ENCODE assay signal across 10 mouse cellular contexts in the genomic region with DNA sequence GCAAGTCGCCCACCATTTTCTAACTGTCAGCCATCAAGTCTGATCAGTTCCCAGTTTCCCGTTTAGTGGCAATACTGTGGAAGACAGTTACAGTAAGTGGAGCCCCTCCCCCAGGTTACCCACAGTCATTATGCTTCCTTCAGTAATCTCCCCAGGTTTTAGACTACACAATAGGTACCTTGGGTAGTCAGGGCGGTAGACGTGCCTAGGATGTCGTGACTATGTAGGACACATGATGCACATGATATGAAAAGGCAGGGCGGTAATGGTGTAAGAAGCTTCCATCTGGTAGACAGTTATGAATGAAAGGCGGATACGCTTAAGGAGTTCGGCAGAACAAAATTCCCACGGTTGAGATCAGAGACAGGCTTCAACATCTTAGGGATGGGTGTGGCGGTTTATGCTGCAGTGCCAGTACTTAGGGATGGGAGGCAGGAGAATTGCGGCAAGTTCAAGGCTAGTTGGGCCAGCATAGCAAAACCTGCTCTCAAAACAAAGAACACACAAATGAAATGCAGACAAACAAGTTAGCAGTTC. TPM values are rescaled to one million over a fixed set of nuclear protein-coding genes. Genes with fewer than 3 reads are reported as not detected.
DNase-seq lines count a peak whose midpoint lies in the region; ATAC-seq lines count a peak whose summit lies in the region.
"Had no signal": no experiment of that assay in that cellular context is flagged by ENCODE, and none has a peak within 500 bp of the region (broad histone marks: within the 10 kb centered on the region; RNA-seq: fewer than 3 reads in every experiment).

No protein-coding gene starts in this region.

- peaks cover 4 to 5% of the 10 kb centered on the region in 2 experiments; a peak in 2 of 4 replicates for H3K4me1 ChIP-seq in heart, embryonic 14.5 days (ENCODE audit: control insufficient read depth in 2 of 2, insufficient read depth in 2 of 2, low read length in 2 of 2)
- peaks cover 13% of the 10 kb centered on the region for H3K4me1 ChIP-seq in heart, embryonic 10.5 days
- peaks cover 26% of the 10 kb centered on the region for H3K4me1 ChIP-seq in lung, embryonic 16.5 days (replicated peaks; ENCODE audit: control insufficient read depth, insufficient read depth, low read length)
- peaks cover 13% of the 10 kb centered on the region for H3K4me1 ChIP-seq in embryonic facial prominence, embryonic 15.5 days
- peaks cover 10% of the 10 kb centered on the region; the same call in 1 of the 2 replicates for H3K4me1 ChIP-seq in liver, embryonic 15.5 days (replicated peaks)

- H3K9ac ChIP-seq in heart, embryonic 14.5 days (ENCODE audit: low read length): no peak overlapping the region
- no peak overlapping the region for H3K9ac ChIP-seq in lung, embryonic 16.5 days (ENCODE audit: low read length)
- no peak overlapping the region for H3K9ac ChIP-seq in embryonic facial prominence, embryonic 15.5 days
- no peak overlapping the region for H3K9ac ChIP-seq in liver, embryonic 15.5 days

- peak overlapping the region; percentile 14; the same call in 1 of the 2 replicates for H3K4me2 ChIP-seq in heart, embryonic 14.5 days (ENCODE audit: low read length)
- peak overlapping the region; percentile 46 for H3K4me2 ChIP-seq in lung, embryonic 16.5 days (ENCODE audit: low read depth, low read length)
- peak overlapping the region; percentile 35 for H3K4me2 ChIP-seq in embryonic facial prominence, embryonic 15.5 days (replicated peaks)
- peak overlapping the region; percentile 37 for H3K4me2 ChIP-seq in liver, embryonic 15.5 days

- H3K9me3 ChIP-seq in heart, embryonic 14.5 days (ENCODE audit: control insufficient read depth, low read length): 0 out of 2 replicates have a peak, but pooled peaks cover 7% of the 10 kb centered on the region
- H3K9me3 ChIP-seq in heart, embryonic 10.5 days: no peaks in the 10 kb centered on the region
- H3K9me3 ChIP-seq in lung, embryonic 16.5 days (ENCODE audit: control insufficient read depth, low read length): no peaks in the 10 kb centered on the region
- H3K9me3 ChIP-seq in embryonic facial prominence, embryonic 15.5 days (replicated peaks): no peaks in the 10 kb centered on the region
- no peaks in the 10 kb centered on the region for H3K9me3 ChIP-seq in liver, embryonic 15.5 days (replicated peaks)

- no peak overlapping the region for H3K27ac ChIP-seq in heart, embryonic 14.5 days (replicated peaks in 1 of 2; ENCODE audit: control insufficient read depth in 1 of 2, insufficient read depth in 1 of 2, low read depth in 2 of 2, low read length in 2 of 2)
- H3K27ac ChIP-seq in heart, embryonic 10.5 days: no peak overlapping the region
- H3K27ac ChIP-seq in lung, embryonic 16.5 days (ENCODE audit: low read length): peak overlapping the region; percentile 69
- no peak overlapping the region for H3K27ac ChIP-seq in embryonic facial prominence, embryonic 15.5 days (replicated peaks)
- H3K27ac ChIP-seq in liver, embryonic 15.5 days (replicated peaks): no peak overlapping the region

- H3K4me3 ChIP-seq in heart, embryonic 14.5 days (ENCODE audit: control insufficient read depth in 1 of 2, insufficient read depth in 1 of 2, low read depth in 1 of 2, low read length in 2 of 2): no peak overlapping the region
- no peak overlapping the region for H3K4me3 ChIP-seq in heart, embryonic 10.5 days
- no peak overlapping the region for H3K4me3 ChIP-seq in lung, embryonic 16.5 days (ENCODE audit: low read length)
- H3K4me3 ChIP-seq in embryonic facial prominence, embryonic 15.5 days (replicated peaks): no peak overlapping the region
- H3K4me3 ChIP-seq in liver, embryonic 15.5 days (replicated peaks): no peak overlapping the region

- no peaks in the 10 kb centered on the region for H3K36me3 ChIP-seq in heart, embryonic 14.5 days (ENCODE audit: control insufficient read depth, insufficient read depth, low read length)
- 0 out of 2 replicates have a peak, but pooled peaks cover 3% of the 10 kb centered on the region for H3K36me3 ChIP-seq in heart, embryonic 10.5 days
- no peaks in the 10 kb centered on the region for H3K36me3 ChIP-seq in lung, embryonic 16.5 days (ENCODE audit: control insufficient read depth, insufficient read depth, low read length)
- no peaks in the 10 kb centered on the region for H3K36me3 ChIP-seq in embryonic facial prominence, embryonic 15.5 days
- no peaks in the 10 kb centered on the region for H3K36me3 ChIP-seq in liver, embryonic 15.5 days (replicated peaks)

- 74% methylated on average over 12 of the region's 12 CpGs for WGBS in heart, embryonic 14.5 days
- 73% methylated on average over 12 of the region's 12 CpGs for WGBS in heart, embryonic 10.5 days
- WGBS in lung, embryonic 16.5 days: 47% methylated on average over 12 of the region's 12 CpGs
- 49% methylated on average over 12 of the region's 12 CpGs for WGBS in embryonic facial prominence, embryonic 15.5 days
- WGBS in liver, embryonic 15.5 days (ENCODE audit: insufficient replicate concordance): 59% methylated on average over 12 of the region's 12 CpGs

- ATAC-seq in heart, embryonic 14.5 days (ENCODE audit: insufficient number of reproducible peaks, insufficient read depth, low FRiP score, low read depth): 0 out of 2 replicates have a peak, but pooled peaks have one; percentile 17
- peak; percentile 53 for ATAC-seq in lung, embryonic 16.5 days (ENCODE audit: low read depth)
- ATAC-seq in embryonic facial prominence, embryonic 15.5 days (ENCODE audit: insufficient number of reproducible peaks, low FRiP score, low TSS enrichment, low read depth): no peak; the same call in 1 of the 2 replicates
- no peak for ATAC-seq in liver, embryonic 15.5 days (ENCODE audit: insufficient read depth)
- ATAC-seq: inflammation-experienced regulatory T-cells, adult 6 months had no signal

- DNase-seq in heart, embryonic 10.5 days (ENCODE audit: low spot score): no peak
- no peak for DNase-seq in lung, postnatal 14 days
- no peak for DNase-seq in thymus, postnatal 4 days
- no peak for DNase-seq in adrenal gland, adult (ENCODE audit: inconsistent age in 2 of 2, low spot score in 1 of 2)
- DNase-seq: thymus, postnatal 25 days had no signal

- no peaks in the 10 kb centered on the region for H3K27me3 ChIP-seq in heart, embryonic 14.5 days (ENCODE audit: control insufficient read depth, insufficient read depth, low read length)
- no peaks in the 10 kb centered on the region for H3K27me3 ChIP-seq in heart, embryonic 10.5 days (ENCODE audit: insufficient read depth, poor library complexity, severe bottlenecking)
- no peaks in the 10 kb centered on the region for H3K27me3 ChIP-seq in lung, embryonic 16.5 days (ENCODE audit: control insufficient read depth, insufficient read depth, low read depth, low read length)
- no peaks in the 10 kb centered on the region for H3K27me3 ChIP-seq in embryonic facial prominence, embryonic 15.5 days
- no peaks in the 10 kb centered on the region for H3K27me3 ChIP-seq in liver, embryonic 15.5 days

RNA-seq across cellular contexts. Expression of a gene that starts 15.6 kb away (rescaled TPM):
- 15.6 and 19.8 TPM in 2 replicates for polyA plus RNA-seq in heart, embryonic 14.5 days (2014; fragmentation: Nextera tagmentation; extraction: Ambion mirVana)
- 14.9 and 22.2 TPM in 2 replicates for polyA plus RNA-seq in heart, embryonic 10.5 days (2016; fragmentation: Nextera tagmentation; extraction: Ambion mirVana)
- 38.5 and 41.2 TPM in 2 replicates for polyA plus RNA-seq in lung, embryonic 16.5 days (2015; fragmentation: Nextera tagmentation; extraction: Ambion mirVana)
- polyA plus RNA-seq in embryonic facial prominence, embryonic 15.5 days (2015; fragmentation: Nextera tagmentation; extraction: Ambion mirVana): 23.2 and 25.4 TPM in 2 replicates
- polyA plus RNA-seq in liver, embryonic 15.5 days (2015; fragmentation: Nextera tagmentation; extraction: Ambion mirVana): 6.2 and 7.2 TPM in 2 replicates

Comparison
In these comparisons a context has a peak if more than half of its experiments do, and no peak if none do; other contexts are left out.
1. ATAC-seq: peak in heart, embryonic 14.5 days (single experiment) and lung, embryonic 16.5 days (single experiment); none in embryonic facial prominence, embryonic 15.5 days (single experiment) and liver, embryonic 15.5 days (single experiment).
2. Peak in every context shown above with its lines, with median percentiles within 50 percentile points of each other: H3K4me2 ChIP-seq.